8 mouse cellular contexts compared by ENCODE assay signal in genomic region chrX:106014741-106015377, GRCm38 (mm10). TPM values are rescaled to one million over a fixed set of nuclear protein-coding genes. Genes with fewer than 3 reads are reported as not detected.
A peak's percentile ranks its signal among the peaks of the same experiment; 100 is the strongest.
DNase-seq lines count a peak whose midpoint lies in the region; ATAC-seq and TF ChIP-seq lines count a peak whose summit lies in the region.
"Not testable (repeated sequence)": the region's sequence is repeated elsewhere in the genome, so short reads cannot be mapped to it uniquely, and the experiment has no call there.

No protein-coding gene starts in this region.

- not testable (repeated sequence) for TF ChIP-seq CTCF in ES-Bruce4 (IDR thresholded peaks at IDR 0.05; ENCODE audit: low read depth, low read length)

- H3K27me3 ChIP-seq in ES-Bruce4 (ENCODE audit: control insufficient read depth, insufficient read depth, low read length, poor library complexity, severe bottlenecking); embryonic facial prominence, embryonic 14.5 days (replicated peaks; ENCODE audit: control insufficient read depth, insufficient read depth, low read length); heart, embryonic 11.5 days (ENCODE audit: control insufficient read depth, insufficient read depth, low read length); hindbrain, embryonic 16.5 days (replicated peaks; ENCODE audit: control insufficient read depth, insufficient read depth, low read length); liver, embryonic 16.5 days (ENCODE audit: control insufficient read depth, insufficient read depth, low read depth, low read length); midbrain, embryonic 16.5 days (ENCODE audit: control insufficient read depth, insufficient read depth, low read depth, low read length); stomach, embryonic 16.5 days (ENCODE audit: control insufficient read depth, insufficient read depth, low read length): not testable (repeated sequence)
- H3K27me3 ChIP-seq in limb, embryonic 12.5 days: peaks cover 12% of the 10 kb centered on the region; the same call in 1 of the 2 replicates

- not testable (repeated sequence) for ATAC-seq in embryonic facial prominence, embryonic 14.5 days (ENCODE audit: low read depth); heart, embryonic 11.5 days (replicated peaks; ENCODE audit: insufficient number of reproducible peaks, low FRiP score, low TSS enrichment); hindbrain, embryonic 16.5 days; limb, embryonic 12.5 days (ENCODE audit: insufficient number of reproducible peaks, insufficient read depth, low FRiP score, low TSS enrichment, low read depth); liver, embryonic 16.5 days (ENCODE audit: low read depth); midbrain, embryonic 16.5 days; stomach, embryonic 16.5 days (ENCODE audit: insufficient read depth, low FRiP score)

- not testable (repeated sequence) for TF ChIP-seq POLR2A in ES-Bruce4 (IDR thresholded peaks at IDR 0.05; ENCODE audit: insufficient read depth, low read length)

- TF ChIP-seq EP300 in ES-Bruce4 (IDR thresholded peaks at IDR 0.05; ENCODE audit: insufficient read depth, low read depth, low read length): not testable (repeated sequence)

- not testable (repeated sequence) for H3K4me1 ChIP-seq in ES-Bruce4 (ENCODE audit: control insufficient read depth, insufficient read depth, low read length); embryonic facial prominence, embryonic 14.5 days (ENCODE audit: control insufficient read depth, insufficient read depth, low read length); heart, embryonic 11.5 days (ENCODE audit: control insufficient read depth, insufficient read depth, low read length); hindbrain, embryonic 16.5 days (ENCODE audit: control insufficient read depth, insufficient read depth, low read depth, low read length); limb, embryonic 12.5 days (replicated peaks); liver, embryonic 16.5 days (ENCODE audit: control insufficient read depth, low read depth, low read length); midbrain, embryonic 16.5 days (ENCODE audit: control insufficient read depth, insufficient read depth, low read length); stomach, embryonic 16.5 days (ENCODE audit: control insufficient read depth, insufficient read depth, low read length)

- H3K9me3 ChIP-seq in ES-Bruce4 (replicated peaks; ENCODE audit: control insufficient read depth, insufficient read depth, low read length, poor library complexity, severe bottlenecking); embryonic facial prominence, embryonic 14.5 days (ENCODE audit: control insufficient read depth, low read length); heart, embryonic 11.5 days (replicated peaks; ENCODE audit: control insufficient read depth, low read length); hindbrain, embryonic 16.5 days (ENCODE audit: control insufficient read depth, low read length); limb, embryonic 12.5 days; liver, embryonic 16.5 days (replicated peaks; ENCODE audit: control insufficient read depth, low read length); midbrain, embryonic 16.5 days (replicated peaks; ENCODE audit: control insufficient read depth, low read length, poor library complexity, severe bottlenecking); stomach, embryonic 16.5 days (replicated peaks; ENCODE audit: control insufficient read depth, low read length): not testable (repeated sequence)

- WGBS in embryonic facial prominence, embryonic 14.5 days: 55% methylated on average over 2 of the region's 2 CpGs
- WGBS in heart, embryonic 11.5 days (ENCODE audit: insufficient replicate concordance): 70% methylated on average over 2 of the region's 2 CpGs
- WGBS in hindbrain, embryonic 16.5 days: 56% methylated on average over 2 of the region's 2 CpGs
- 70% methylated on average over 2 of the region's 2 CpGs for WGBS in limb, embryonic 12.5 days
- 50% methylated on average over 2 of the region's 2 CpGs for WGBS in liver, embryonic 16.5 days (ENCODE audit: insufficient replicate concordance)
- 63% methylated on average over 2 of the region's 2 CpGs for WGBS in midbrain, embryonic 16.5 days
- WGBS in stomach, embryonic 16.5 days: 54% methylated on average over 2 of the region's 2 CpGs

- DNase-seq in embryonic facial prominence, embryonic 14.5 days (ENCODE audit: low spot score): not testable (repeated sequence)

- H3K36me3 ChIP-seq in ES-Bruce4 (ENCODE audit: control insufficient read depth, insufficient read depth, low read length, poor library complexity, severe bottlenecking): peaks cover 19% of the 10 kb centered on the region
- 0 out of 2 replicates have a peak, but pooled peaks cover 12% of the 10 kb centered on the region for H3K36me3 ChIP-seq in embryonic facial prominence, embryonic 14.5 days (ENCODE audit: control insufficient read depth, insufficient read depth, low read length)
- not testable (repeated sequence) for H3K36me3 ChIP-seq in heart, embryonic 11.5 days (ENCODE audit: control insufficient read depth, insufficient read depth, low read length); hindbrain, embryonic 16.5 days (ENCODE audit: control insufficient read depth, insufficient read depth, low read length); liver, embryonic 16.5 days (ENCODE audit: control insufficient read depth, insufficient read depth); midbrain, embryonic 16.5 days (ENCODE audit: control insufficient read depth, insufficient read depth, low read length); stomach, embryonic 16.5 days (ENCODE audit: control insufficient read depth, insufficient read depth, low read length)
- H3K36me3 ChIP-seq in limb, embryonic 12.5 days: peaks cover 10% of the 10 kb centered on the region

- H3K4me2 ChIP-seq in embryonic facial prominence, embryonic 14.5 days (ENCODE audit: low read depth, low read length): peak overlapping the region; percentile 29; the same call in 1 of the 2 replicates
- H3K4me2 ChIP-seq in heart, embryonic 11.5 days: peak overlapping the region; percentile 37
- H3K4me2 ChIP-seq in hindbrain, embryonic 16.5 days (ENCODE audit: low read length): peak overlapping the region; percentile 43; the same call in 1 of the 2 replicates
- peak overlapping the region; percentile 19; the same call in 1 of the 2 replicates for H3K4me2 ChIP-seq in limb, embryonic 12.5 days
- H3K4me2 ChIP-seq in liver, embryonic 16.5 days (ENCODE audit: low read depth, low read length): peak overlapping the region; percentile 44
- H3K4me2 ChIP-seq in midbrain, embryonic 16.5 days (ENCODE audit: low read length): not testable (repeated sequence)
- H3K4me2 ChIP-seq in stomach, embryonic 16.5 days (ENCODE audit: low read depth, low read length): peak overlapping the region; percentile 41; the same call in 1 of the 2 replicates

- H3K27ac ChIP-seq in ES-Bruce4 (ENCODE audit: insufficient read depth, low read length): peak overlapping the region; percentile 33; the same call in 1 of the 2 replicates
- not testable (repeated sequence) for H3K27ac ChIP-seq in embryonic facial prominence, embryonic 14.5 days (replicated peaks; ENCODE audit: low read depth, low read length); heart, embryonic 11.5 days (ENCODE audit: low read depth, low read length); hindbrain, embryonic 16.5 days (ENCODE audit: low read depth, low read length); limb, embryonic 12.5 days
- peak overlapping the region; percentile 63; the same call in 1 of the 2 replicates for H3K27ac ChIP-seq in liver, embryonic 16.5 days (ENCODE audit: low read length)
- 0 out of 2 replicates have a peak overlapping the region, but pooled peaks have one; percentile 19 for H3K27ac ChIP-seq in midbrain, embryonic 16.5 days (ENCODE audit: low read length)
- 0 out of 2 replicates have a peak overlapping the region, but pooled peaks have one; percentile 23 for H3K27ac ChIP-seq in stomach, embryonic 16.5 days (ENCODE audit: low read length)

- not testable (repeated sequence) for H3K4me3 ChIP-seq in ES-Bruce4 (ENCODE audit: low read depth, low read length); embryonic facial prominence, embryonic 14.5 days (ENCODE audit: low read depth, low read length); heart, embryonic 11.5 days (ENCODE audit: low read depth, low read length); hindbrain, embryonic 16.5 days (ENCODE audit: low read length); limb, embryonic 12.5 days (replicated peaks); midbrain, embryonic 16.5 days (ENCODE audit: low read depth, low read length); stomach, embryonic 16.5 days (replicated peaks; ENCODE audit: low read length)
- H3K4me3 ChIP-seq in liver, embryonic 16.5 days (ENCODE audit: low read depth, low read length): peak overlapping the region; percentile 73; the same call in 1 of the 2 replicates

- H3K9ac ChIP-seq in ES-Bruce4 (ENCODE audit: low read depth, poor library complexity, severe bottlenecking): peak overlapping the region; percentile 75; the same call in 1 of the 2 replicates
- H3K9ac ChIP-seq in embryonic facial prominence, embryonic 14.5 days (ENCODE audit: low read depth, low read length); heart, embryonic 11.5 days (ENCODE audit: low read depth, low read length); hindbrain, embryonic 16.5 days (ENCODE audit: low read depth, low read length); limb, embryonic 12.5 days (replicated peaks); liver, embryonic 16.5 days (ENCODE audit: low read depth, low read length); midbrain, embryonic 16.5 days (ENCODE audit: low read depth, low read length); stomach, embryonic 16.5 days (ENCODE audit: low read length): not testable (repeated sequence)

RNA-seq across cellular contexts. Expression of gene Cox7b, which starts 0.6 kb away (rescaled TPM):
- polyA plus RNA-seq in ES-Bruce4 (2011; ENCODE audit: insufficient read depth, insufficient read length, low read depth, missing spikeins): 722 and 811 TPM in 2 replicates
- polyA plus RNA-seq in embryonic facial prominence, embryonic 14.5 days (2014; fragmentation: Nextera tagmentation; extraction: Ambion mirVana): 417 and 481 TPM in 2 replicates
- polyA plus RNA-seq in heart, embryonic 11.5 days (2014; fragmentation: Nextera tagmentation; extraction: Ambion mirVana): 797 and 837 TPM in 2 replicates
- polyA plus RNA-seq in hindbrain, embryonic 16.5 days (2015; fragmentation: Nextera tagmentation; extraction: Ambion mirVana): 384 and 412 TPM in 2 replicates
- polyA plus RNA-seq in limb, embryonic 12.5 days (2016; fragmentation: Nextera tagmentation; extraction: Ambion mirVana): 342 TPM in 2 replicates
- polyA plus RNA-seq in liver, embryonic 16.5 days (2015; fragmentation: Nextera tagmentation; extraction: Ambion mirVana): 238 and 263 TPM in 2 replicates
- 344 and 380 TPM in 2 replicates for polyA plus RNA-seq in midbrain, embryonic 16.5 days (2015; fragmentation: Nextera tagmentation; extraction: Ambion mirVana)
- 405 and 440 TPM in 2 replicates for polyA plus RNA-seq in stomach, embryonic 16.5 days (2015; fragmentation: Nextera tagmentation; extraction: Ambion mirVana)

RNA-seq across cellular contexts. Expression of gene Magt1, which starts 3.2 kb away (rescaled TPM):
- 38.9 and 39.3 TPM in 2 replicates for polyA plus RNA-seq in ES-Bruce4 (2011; ENCODE audit: insufficient read depth, insufficient read length, low read depth, missing spikeins)
- polyA plus RNA-seq in embryonic facial prominence, embryonic 14.5 days (2014; fragmentation: Nextera tagmentation; extraction: Ambion mirVana): 57.7 and 59.5 TPM in 2 replicates
- polyA plus RNA-seq in heart, embryonic 11.5 days (2014; fragmentation: Nextera tagmentation; extraction: Ambion mirVana): 54.8 and 55.7 TPM in 2 replicates
- polyA plus RNA-seq in hindbrain, embryonic 16.5 days (2015; fragmentation: Nextera tagmentation; extraction: Ambion mirVana): 21.4 and 22.7 TPM in 2 replicates
- 62.8 and 63.7 TPM in 2 replicates for polyA plus RNA-seq in limb, embryonic 12.5 days (2016; fragmentation: Nextera tagmentation; extraction: Ambion mirVana)
- polyA plus RNA-seq in liver, embryonic 16.5 days (2015; fragmentation: Nextera tagmentation; extraction: Ambion mirVana): 35.1 and 35.4 TPM in 2 replicates
- 19.0 and 19.9 TPM in 2 replicates for polyA plus RNA-seq in midbrain, embryonic 16.5 days (2015; fragmentation: Nextera tagmentation; extraction: Ambion mirVana)
- polyA plus RNA-seq in stomach, embryonic 16.5 days (2015; fragmentation: Nextera tagmentation; extraction: Ambion mirVana): 78.7 and 82.3 TPM in 2 replicates

RNA-seq across cellular contexts. Expression of gene Atp7a, which starts 12.2 kb away (rescaled TPM):
- 19.8 and 24.0 TPM in 2 replicates for polyA plus RNA-seq in ES-Bruce4 (2011; ENCODE audit: insufficient read depth, insufficient read length, low read depth, missing spikeins)
- 28.4 and 32.1 TPM in 2 replicates for polyA plus RNA-seq in embryonic facial prominence, embryonic 14.5 days (2014; fragmentation: Nextera tagmentation; extraction: Ambion mirVana)
- 18.2 and 21.8 TPM in 2 replicates for polyA plus RNA-seq in heart, embryonic 11.5 days (2014; fragmentation: Nextera tagmentation; extraction: Ambion mirVana)
- 10.2 and 13.4 TPM in 2 replicates for polyA plus RNA-seq in hindbrain, embryonic 16.5 days (2015; fragmentation: Nextera tagmentation; extraction: Ambion mirVana)
- polyA plus RNA-seq in limb, embryonic 12.5 days (2016; fragmentation: Nextera tagmentation; extraction: Ambion mirVana): 35.5 and 38.2 TPM in 2 replicates
- 13.8 and 14.7 TPM in 2 replicates for polyA plus RNA-seq in liver, embryonic 16.5 days (2015; fragmentation: Nextera tagmentation; extraction: Ambion mirVana)
- polyA plus RNA-seq in midbrain, embryonic 16.5 days (2015; fragmentation: Nextera tagmentation; extraction: Ambion mirVana): 13.9 and 15.4 TPM in 2 replicates
- polyA plus RNA-seq in stomach, embryonic 16.5 days (2015; fragmentation: Nextera tagmentation; extraction: Ambion mirVana): 27.6 and 28.3 TPM in 2 replicates
